11 mouse cellular contexts compared by ENCODE assay signal in genomic region chr5:148387820-148388219, GRCm38 (mm10). TPM values are rescaled to one million over a fixed set of nuclear protein-coding genes. Genes with fewer than 3 reads are reported as not detected.
DNase-seq lines count a peak whose midpoint lies in the region; TF ChIP-seq lines count a peak whose summit lies in the region.
"Had no signal": no experiment of that assay in that cellular context is flagged by ENCODE, and none has a peak within 500 bp of the region (broad histone marks: within the 10 kb centered on the region; RNA-seq: fewer than 3 reads in every experiment).

No protein-coding gene starts in this region.

- no peak for TF ChIP-seq EP300 in ES-Bruce4 (IDR thresholded peaks at IDR 0.05; ENCODE audit: insufficient read depth, low read depth, low read length)

- H3K4me1 ChIP-seq in lung, adult 2 months (ENCODE audit: control insufficient read depth, insufficient read depth, low read length) = no peaks in the 10 kb centered on the region; the same call in 1 of the 2 replicates
- peaks cover 1% of the 10 kb centered on the region for H3K4me1 ChIP-seq in ES-Bruce4 (ENCODE audit: control insufficient read depth, insufficient read depth, low read length)
- peaks cover 13% of the 10 kb centered on the region for H3K4me1 ChIP-seq in olfactory bulb, adult 2 months (ENCODE audit: control insufficient read depth, insufficient read depth, low read length)

- no peak overlapping the region for H3K9ac ChIP-seq in ES-Bruce4 (ENCODE audit: low read depth, poor library complexity, severe bottlenecking)

- no peak overlapping the region for H3K4me3 ChIP-seq in lung, adult 2 months (replicated peaks; ENCODE audit: extremely low read depth, low read depth, low read length)
- H3K4me3 ChIP-seq in ES-Bruce4 (ENCODE audit: low read depth, low read length) = no peak overlapping the region
- no peak overlapping the region for H3K4me3 ChIP-seq in olfactory bulb, adult 2 months (ENCODE audit: insufficient read depth, low read depth, low read length)

- TF ChIP-seq CTCF in lung, adult 2 months (IDR thresholded peaks at IDR 0.05; ENCODE audit: insufficient read depth, low read length) = peak; percentile 41
- TF ChIP-seq CTCF in ES-Bruce4 (IDR thresholded peaks at IDR 0.05; ENCODE audit: low read depth, low read length) = peak; percentile 65
- peak; percentile 28; the same call in 1 of the 2 replicates for TF ChIP-seq CTCF in olfactory bulb, adult 2 months (IDR thresholded peaks at IDR 0.05; ENCODE audit: insufficient read depth, low read depth, low read length)

- DNase-seq in lung, adult 2 months = no peak
- DNase-seq in lung, postnatal 10 days = no peak
- DNase-seq in ZHBTc4 (ENCODE audit: low read depth, low spot score) (peak; percentile 70), adipocyte (ENCODE audit: low spot score) (no peak)
- no peak for DNase-seq in kidney, adult 18-20 months
- DNase-seq: cerebellum, adult 11-12 months; heart, postnatal 4 days; left cerebral cortex, postnatal 4 days; right cerebral cortex, postnatal 4 days had no signal

- WGBS in lung, adult 2 months = 93% methylated on average over 2 of the region's 2 CpGs
- WGBS in olfactory bulb, adult 2 months = 90% methylated on average over 2 of the region's 2 CpGs

- TF ChIP-seq POLR2A in lung, adult 2 months (IDR thresholded peaks at IDR 0.05; ENCODE audit: borderline replicate concordance, extremely low read depth, low read depth, low read length) = no peak
- TF ChIP-seq POLR2A in ES-Bruce4 (IDR thresholded peaks at IDR 0.05; ENCODE audit: insufficient read depth, low read length) = no peak
- no peak for TF ChIP-seq POLR2A in olfactory bulb, adult 2 months (IDR thresholded peaks at IDR 0.05; ENCODE audit: insufficient read depth, low read depth, low read length)

- H3K36me3 ChIP-seq in ES-Bruce4 (ENCODE audit: control insufficient read depth, insufficient read depth, low read length, poor library complexity, severe bottlenecking) = peaks cover 3% of the 10 kb centered on the region; the same call in 1 of the 2 replicates

- no peaks in the 10 kb centered on the region for H3K27me3 ChIP-seq in ES-Bruce4 (ENCODE audit: control insufficient read depth, insufficient read depth, low read length, poor library complexity, severe bottlenecking)

- no peak overlapping the region for H3K27ac ChIP-seq in ES-Bruce4 (ENCODE audit: insufficient read depth, low read length)
- no peak overlapping the region for H3K27ac ChIP-seq in olfactory bulb, adult 2 months (ENCODE audit: insufficient read depth, low read depth, low read length)

- no peaks in the 10 kb centered on the region for H3K9me3 ChIP-seq in ES-Bruce4 (replicated peaks; ENCODE audit: control insufficient read depth, insufficient read depth, low read length, poor library complexity, severe bottlenecking)

RNA-seq across cellular contexts. Expression of gene Slc7a1, which starts 11.9 kb away (rescaled TPM):
- 4.9 and 5.9 TPM in 2 replicates for polyA plus RNA-seq in lung, adult 2 months (2012; rRNA removed)
- 21.6 and 27.1 TPM in 2 replicates for polyA plus RNA-seq in ES-Bruce4 (2011; ENCODE audit: insufficient read depth, insufficient read length, low read depth, missing spikeins)
- not detected in 2 replicates for polyA plus RNA-seq in olfactory bulb, adult 2 months (2012; ENCODE audit: insufficient read depth, insufficient read length, low replicate concordance, missing spikeins)
